Mouse (Mus musculus) adrenal gland, postnatal 36 days (tissue): ENCODE measurements around the gene St7. TPM values are rescaled to one million over a fixed set of nuclear protein-coding genes. Genes with fewer than 3 reads are reported as not detected.
A peak's percentile ranks its signal among the peaks of the same experiment; 100 is the strongest.
"Not testable (repeated sequence)": the region's sequence is repeated elsewhere in the genome, so short reads cannot be mapped to it uniquely, and the experiment has no call there.

Experiments
- DNase-seq, 2 experiments: peaks; one replicate each; pipeline ENCODE4 v3.0.0; 2021; ENCODE audit warnings: mixed read lengths in 1 of 2
- long read RNA-seq, 2 experiments: library from polyadenylated mRNA; stranded (forward); transcript quantifications; one replicate each; pipeline ENCODE4 v2.0.0; 2021; ENCODE audit warnings: borderline sequencing depth in 2 of 2
- total RNA-seq, 2 experiments: library from RNA; stranded (reverse); gene quantifications; 2 replicates each; pipeline ENCODE4 v1.2.3; 2021

The St7 gene
- total RNA-seq, result 10 to 100 TPM; 23.9 to 30.1 TPM
- long read RNA-seq, experiment 1, transcript St7-205 (16 exons, 2,115 nt), result minor isoform, 5 of 57 reads
- long read RNA-seq, experiment 1, transcript St7-202 (15 exons, 2,046 nt), result major isoform, 42 of 57 reads
- long read RNA-seq, experiment 1, partial matches to known transcripts, result 2 of 57 reads
- long read RNA-seq, experiment 1, other reads (novel, unspliced or antisense), result 8 of 57 reads
- long read RNA-seq, experiment 2, partial matches to known transcripts, result 0 of 6 reads
- long read RNA-seq, experiment 2, other reads (novel, unspliced or antisense), result 1 of 6 reads

DNA sequence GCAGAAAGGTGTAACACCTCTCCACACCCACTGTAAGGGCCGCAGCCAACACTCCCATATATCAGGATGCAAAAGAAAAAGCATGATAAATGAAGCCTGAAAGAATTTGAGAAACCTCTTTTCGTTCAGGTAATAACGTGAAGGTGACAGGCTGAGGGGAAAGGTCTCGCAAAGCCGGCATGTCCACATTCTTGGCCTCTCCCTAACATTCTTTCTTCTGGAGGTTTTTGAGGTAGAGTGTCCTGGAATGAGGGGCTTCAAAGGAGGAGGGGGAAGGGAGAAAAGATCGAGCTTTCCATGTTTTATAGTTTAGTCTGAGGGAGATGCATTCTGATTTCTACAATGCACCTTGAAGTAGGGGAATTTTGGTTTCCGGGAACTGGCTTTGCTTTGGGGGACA lies at the start of gene St7:
St7 (plus strand) TSS at position 287 of the 400 bp plus-strand sequence.
- no peak for DNase-seq

- DNase-seq, result no peak
Observed at GRCm38 (mm10) chr6:17646107-17646506, 46.6 kb upstream of the St7 start.

- no peak for DNase-seq
Observed at GRCm38 (mm10) chr6:17652132-17652531, 40.6 kb upstream of the St7 start.

GRCm38 (mm10) chr6:17655080-17655479 lies 37.7 kb upstream of the St7 start:
- DNase-seq, result no peak

- no peak for DNase-seq
Observed at GRCm38 (mm10) chr6:17657308-17657707, 35.4 kb upstream of the St7 start.

GRCm38 (mm10) chr6:17665348-17665747 lies 27.4 kb upstream of the St7 start:
- no peak for DNase-seq

DNA sequence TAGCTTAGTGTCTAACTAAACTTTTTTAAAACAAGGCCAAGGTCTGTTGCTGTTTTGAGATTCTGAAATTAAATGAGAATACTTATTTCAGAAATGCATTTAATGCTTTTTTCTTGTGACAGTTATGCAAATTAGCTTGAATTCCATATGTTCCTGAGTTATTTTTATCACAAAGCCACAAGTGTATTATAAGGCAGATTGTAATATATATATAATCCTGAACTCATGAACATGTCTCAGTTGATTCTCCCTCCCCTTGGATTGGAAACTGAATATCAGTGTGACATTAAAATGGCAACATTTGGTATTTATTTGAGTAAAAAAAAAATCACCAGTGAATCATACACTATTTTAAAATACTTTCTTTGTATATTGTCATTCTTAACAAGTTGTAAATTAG lies 26.7 kb upstream of the St7 start:
- no peak for DNase-seq

DNA sequence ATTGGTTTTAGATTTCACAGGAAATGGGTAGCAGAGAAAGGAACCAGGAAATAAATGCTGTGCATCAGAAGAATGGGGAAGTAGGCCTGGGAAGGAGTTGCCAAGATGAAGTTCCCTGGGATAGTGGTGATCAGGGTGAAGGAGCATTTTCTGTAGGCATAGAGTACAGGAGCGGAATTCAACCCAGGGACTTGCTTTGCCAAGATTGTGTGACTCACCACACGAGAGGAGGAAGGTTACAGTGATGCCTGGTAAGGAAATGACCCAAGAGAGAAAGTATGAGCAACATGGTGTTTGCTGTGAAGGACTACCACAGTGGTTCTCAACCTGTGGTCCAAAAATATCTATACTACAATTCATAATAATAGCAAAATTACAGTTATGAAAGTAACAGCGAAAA lies 24.9 kb upstream of the St7 start:
- peak in 1 of 2 experiments; percentile 5 for DNase-seq

DNA sequence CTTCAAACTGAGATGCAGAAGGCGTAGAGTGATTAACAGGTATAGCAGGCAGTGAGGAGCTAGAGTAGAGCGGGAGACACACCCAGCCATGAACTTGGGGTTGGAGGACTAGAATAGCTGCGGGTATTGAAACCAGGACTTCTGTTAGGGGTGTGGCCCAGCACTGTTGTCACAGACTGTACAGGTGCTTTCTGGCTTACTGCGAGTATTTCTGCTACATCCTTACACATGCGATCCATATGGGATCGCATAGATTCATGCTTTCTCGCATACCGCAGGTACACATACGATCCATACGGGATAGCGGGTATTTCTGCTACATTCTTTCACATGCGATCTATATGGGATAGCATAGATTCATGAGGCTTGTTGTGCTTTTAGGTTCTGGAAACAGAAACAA lies 24.4 kb upstream of the St7 start:
- DNase-seq, result no peak

DNA sequence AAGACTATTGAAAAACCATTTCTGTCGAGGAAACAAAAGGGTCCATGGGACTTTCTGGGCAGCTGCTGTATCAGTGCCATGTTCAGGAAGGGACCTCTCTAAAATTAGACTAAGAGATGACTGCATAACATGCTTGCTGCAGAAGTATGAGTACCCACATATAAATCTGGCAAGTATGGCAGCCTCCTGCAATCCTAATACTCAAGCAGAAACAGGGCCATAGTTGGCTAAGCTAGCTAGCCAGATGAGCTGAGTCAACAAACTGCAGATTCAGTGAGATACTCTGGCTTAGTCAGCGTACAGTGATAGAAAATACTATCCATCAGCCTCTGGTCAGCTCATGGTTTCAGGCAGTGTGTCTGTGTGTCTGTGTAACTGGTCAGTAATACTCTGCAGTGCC lies 22.9 kb upstream of the St7 start:
- DNase-seq, result no peak

GRCm38 (mm10) chr6:17675019-17675756 lies 17.5 kb upstream of the St7 start:
- DNase-seq, result peak; percentile 73 to 75

- DNase-seq, result no peak
Observed at GRCm38 (mm10) chr6:17677008-17677407, 15.7 kb upstream of the St7 start.

GRCm38 (mm10) chr6:17680266-17680925 lies 12.3 kb upstream of the St7 start:
- no peak for DNase-seq

DNA sequence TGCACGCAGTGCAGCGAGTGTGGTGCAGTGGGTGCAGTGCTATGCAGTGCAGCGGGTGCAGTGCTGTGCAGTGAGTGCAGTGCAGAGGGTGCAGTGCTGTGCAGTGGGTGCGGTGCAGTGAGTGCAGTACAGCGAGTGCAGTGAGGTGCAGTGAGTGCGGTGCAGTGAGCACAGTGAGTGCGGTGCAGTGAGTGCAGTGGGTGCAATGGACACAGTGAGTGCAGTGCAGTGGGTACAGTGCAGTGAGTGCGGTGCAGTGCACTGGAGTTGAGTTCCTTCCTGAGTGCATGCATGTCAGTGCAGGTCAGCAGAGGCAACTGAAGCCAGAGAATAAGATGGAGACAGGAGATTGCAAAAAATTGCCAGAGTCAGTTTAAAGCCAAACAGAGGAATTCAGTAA lies 10.9 kb upstream of the St7 start:
- no peak for DNase-seq

GRCm38 (mm10) chr6:17688676-17689075 lies 4.1 kb upstream of the St7 start:
- no peak for DNase-seq

DNA sequence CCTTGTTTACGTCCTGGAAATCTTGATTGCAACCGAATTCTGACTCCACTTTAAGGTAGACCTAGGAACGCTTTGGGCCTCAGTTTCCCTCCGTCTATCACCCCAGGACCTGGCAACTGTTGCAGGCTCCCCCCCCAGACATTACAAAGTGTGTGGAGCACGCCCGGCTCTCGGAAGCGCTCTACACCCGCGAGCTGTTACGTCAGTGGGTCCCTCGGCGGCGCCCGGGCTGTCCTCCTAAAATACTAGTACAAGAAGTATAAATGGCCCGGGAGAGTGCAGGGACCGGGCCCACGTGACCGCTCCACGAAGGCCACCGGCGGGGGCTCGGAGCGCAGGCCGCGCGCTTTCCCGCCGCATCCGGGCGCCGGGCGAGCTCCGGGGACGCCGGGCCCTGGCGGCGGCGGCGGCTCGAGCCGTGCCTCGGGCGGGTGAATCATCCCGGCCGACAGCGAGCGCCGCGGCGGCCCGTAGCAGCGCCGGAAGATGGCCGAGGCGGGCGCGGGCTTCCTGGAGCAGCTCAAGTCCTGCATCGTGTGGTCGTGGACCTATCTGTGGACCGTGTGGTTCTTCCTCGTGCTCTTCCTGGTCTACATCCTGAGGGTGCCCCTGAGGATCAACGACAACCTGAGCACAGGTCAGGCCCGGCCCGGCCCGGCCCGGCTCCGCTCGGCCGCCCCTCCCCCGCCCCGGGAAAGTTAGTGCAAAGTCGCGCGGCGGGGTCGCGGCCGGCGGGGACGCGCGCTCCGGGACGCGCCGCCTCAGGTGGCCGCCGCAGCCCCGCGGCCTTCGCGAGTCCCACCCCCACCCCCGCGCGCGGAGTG lies 1.2 kb downstream of the St7 start:
- peak; percentile 82 to 89 for DNase-seq

- DNase-seq, result peak; percentile 84 to 87
Observed at GRCm38 (mm10) chr6:17694550-17694951, 1.8 kb downstream of the St7 start.

DNA sequence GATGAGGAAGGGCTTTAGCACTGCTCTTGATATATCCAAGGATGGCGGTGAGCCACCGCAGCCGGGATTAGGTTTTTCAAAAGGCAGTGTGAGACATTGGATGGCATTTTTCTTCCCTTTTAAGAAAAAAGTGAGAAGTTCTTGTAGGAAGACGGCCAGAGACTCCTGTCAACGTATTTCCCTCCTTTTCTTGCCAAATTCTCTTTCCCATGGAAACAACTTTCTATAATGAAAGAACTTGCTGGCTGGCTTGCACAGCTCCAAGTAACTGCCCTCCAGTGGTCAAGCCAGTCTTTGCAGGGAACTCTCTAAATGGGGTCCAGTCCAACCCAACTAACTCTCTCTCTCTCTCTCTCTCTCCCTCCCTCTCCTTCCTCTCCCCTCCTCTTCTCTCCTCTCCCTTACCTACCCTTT lies 3.6 kb downstream of the St7 start:
- peak; percentile 65 to 72 for DNase-seq

DNA sequence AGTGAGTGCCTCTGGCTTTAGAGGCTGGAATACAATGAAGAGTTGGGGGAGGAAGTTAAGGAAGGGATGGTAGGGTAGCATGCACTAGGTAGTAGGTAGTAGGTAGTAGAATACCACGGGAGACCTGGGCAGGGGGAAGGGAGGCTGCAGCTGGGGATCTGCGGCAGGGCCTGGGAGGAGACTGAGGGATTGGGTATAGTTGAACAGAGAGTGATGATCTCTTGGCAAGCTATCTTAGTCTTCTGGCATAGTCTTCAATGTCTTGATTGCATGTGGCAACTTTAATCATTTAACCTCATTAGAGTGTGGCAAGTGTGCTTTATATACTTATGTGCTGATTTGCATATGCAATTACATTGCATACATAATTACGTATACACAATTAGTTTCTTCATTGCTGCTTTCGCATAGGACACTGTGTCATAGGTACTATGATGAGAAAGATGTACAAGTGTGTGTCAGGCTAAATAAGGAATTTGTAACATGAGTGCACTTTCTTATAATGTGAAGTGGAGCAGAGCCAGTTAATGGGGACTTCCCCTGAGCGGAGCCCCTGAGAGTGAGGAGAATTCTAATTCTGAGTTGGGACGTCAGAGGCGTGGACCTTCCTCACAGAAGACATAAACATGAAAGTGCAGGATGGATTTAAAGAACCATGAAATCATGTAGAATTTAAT lies 8.3 kb downstream of the St7 start:
- DNase-seq, result no peak

GRCm38 (mm10) chr6:17704038-17704437 lies 11.3 kb downstream of the St7 start:
- DNase-seq, result not testable (repeated sequence)

DNA sequence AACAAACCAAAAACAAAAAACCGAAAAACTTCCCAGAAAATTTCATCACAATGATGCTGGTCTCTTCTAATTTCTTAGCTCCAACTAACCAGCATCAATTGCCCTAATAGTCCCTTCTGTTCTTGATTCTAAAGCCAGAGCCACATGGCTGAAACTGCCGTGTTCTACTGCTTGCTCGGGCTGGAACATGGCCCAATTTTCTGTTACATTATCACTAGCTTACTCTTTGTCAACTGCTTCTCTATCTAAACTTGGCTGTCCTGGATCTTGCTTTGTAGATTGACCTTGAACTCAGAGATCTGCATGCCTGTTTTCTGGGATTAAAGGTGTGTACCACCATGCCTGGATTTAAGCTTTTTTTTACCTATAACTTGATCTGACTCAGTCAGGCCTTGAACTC lies 13.2 kb downstream of the St7 start:
- DNase-seq, result no peak

GRCm38 (mm10) chr6:17718978-17719377 lies 26.2 kb downstream of the St7 start:
- DNase-seq, result no peak
